Mouse (Mus musculus) Patski (cell line): Measurements from ENCODE around the gene Ehmt1. TPM values are rescaled to one million over a fixed set of nuclear protein-coding genes. Genes with fewer than 3 reads are reported as not detected.

Experiments used
- ATAC-seq: fragments of 100-300 bp; one replicate; pipeline ENCODE4 v1.8.0; 2021
- CTCF ChIA-PET: fragments of 350-600 bp; sonication (Branson Sonifier 250); formaldehyde crosslinking; loops from one replicate; lab custom pipeline; 2022; ENCODE audit warnings: inconsistent platforms; lab: Charles Lee
- POLR2A ChIA-PET: fragments of 350-600 bp; sonication (Branson Sonifier 250); formaldehyde crosslinking; loops from one replicate; lab custom pipeline; 2022; ENCODE audit warnings: antibody characterized with exemption, inconsistent platforms; lab: Charles Lee
- DNase-seq: peaks from one replicate; pipeline ENCODE4 v3.0.0-alpha.2; 2011; ENCODE audit warnings: low read depth, low spot score
- H3K27me3 ChIP-seq: fragments of 371-371 bp; one replicate; pipeline ENCODE4 v1.5.1; 2021
- CTCF ChIP-seq: fragments of 100-300 bp; IDR thresholded peaks from one replicate; pipeline ENCODE4 v1.5.1; 2021
- in situ Hi-C: fragments of 300-500 bp; cut with MboI; formaldehyde crosslinking; loops from 3 replicates; pipeline ENCODE4 v1.11.1; 2018; ENCODE audit warnings: low pct_unique_long_range_greater_than_20kb, mixed read lengths
- polyA plus RNA-seq: library from polyadenylated mRNA; unstranded; gene quantifications from one replicate; pipeline ENCODE4 v1.2.3, GENCODE M21; 2021

Ehmt1 gene
- polyA plus RNA-seq, 1 experiment from 2014 or later: 43.4 TPM

DNA sequence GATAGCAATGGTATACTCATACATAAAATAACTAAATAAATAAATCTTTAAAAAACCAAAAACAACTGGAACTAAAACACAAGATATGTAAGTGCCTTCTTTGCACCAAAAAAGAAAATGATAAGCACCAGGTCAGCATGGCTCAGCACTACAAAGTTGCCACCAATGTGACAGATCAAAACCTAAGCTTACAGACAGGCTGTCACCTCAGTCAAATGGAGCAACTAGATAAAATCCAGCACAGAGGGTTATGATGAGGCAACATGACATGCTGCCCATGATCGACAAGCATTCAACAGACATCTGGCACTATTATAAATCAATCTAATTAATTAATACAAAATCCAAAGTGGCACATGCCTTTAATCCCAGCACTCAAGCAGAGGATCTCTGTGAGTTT lies 25.2 kb downstream of the Ehmt1 start:
- no peak for ATAC-seq
- in situ Hi-C loops: no loop called here
- ChIA-PET POLR2A (no interaction called here), CTCF (no interaction called here)
- DNase-seq: no peak
- no peak for TF ChIP-seq CTCF
- no peaks in the 10 kb centered on the region for H3K27me3 ChIP-seq

- in situ Hi-C loops: no loop called here
- ATAC-seq (no peak), DNase-seq (no peak)
- ChIA-PET CTCF (no interaction called here), POLR2A (no interaction called here)
- H3K27me3 ChIP-seq: no peaks in the 10 kb centered on the region
- TF ChIP-seq CTCF: no peak
Measured at GRCm38 (mm10) chr2:24892318-24892717, 27.1 kb downstream of the Ehmt1 start.

DNA sequence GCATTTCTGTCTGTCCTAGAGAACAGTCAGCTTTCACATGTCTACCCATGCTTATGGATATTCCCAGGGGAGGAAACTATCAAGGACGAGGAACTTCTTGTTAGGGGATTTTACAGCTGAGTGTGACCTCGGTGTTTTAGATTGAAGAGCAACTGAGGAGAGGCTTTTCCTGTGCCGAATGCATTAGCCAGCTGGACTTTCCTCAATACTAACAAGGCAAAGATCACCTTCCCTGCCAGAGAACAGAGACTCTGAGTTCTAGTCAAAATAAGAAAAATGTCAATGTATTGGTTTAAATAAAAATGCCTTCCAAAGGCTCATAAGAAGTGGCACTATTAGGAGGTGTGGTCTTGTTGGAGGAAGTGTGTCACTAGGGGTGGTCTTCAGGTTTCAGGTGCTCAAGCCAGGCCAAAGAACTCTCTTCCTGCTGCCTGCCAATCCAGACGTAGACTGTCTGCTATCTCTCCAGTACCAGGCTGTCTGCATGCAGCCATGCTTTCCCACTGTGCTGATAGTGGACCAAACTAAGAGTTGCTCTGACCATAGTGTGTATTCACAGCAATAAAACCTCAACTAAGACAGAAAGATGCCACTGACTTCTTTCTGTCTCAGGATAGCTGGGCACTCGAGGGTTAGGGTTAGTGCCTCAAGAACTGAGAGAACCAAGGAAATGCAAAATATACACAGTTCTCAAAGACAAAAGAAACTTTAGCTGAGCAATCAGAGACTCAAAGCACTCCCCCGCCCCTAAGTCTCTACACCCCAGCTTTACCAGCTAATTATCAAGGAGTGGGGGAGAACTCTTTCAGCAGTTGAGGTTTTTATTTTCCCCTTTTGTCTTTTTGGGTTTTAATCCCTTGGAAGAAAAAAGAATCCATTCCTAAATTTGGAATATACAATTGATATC lies 28.6 kb downstream of the Ehmt1 start:
- no peak for DNase-seq
- ATAC-seq: no peak
- in situ Hi-C loops: no loop called here
- ChIA-PET CTCF (interaction anchor here (0.9 to 1.1 kb wide), 3 partner anchors 11 to 18 kb away, joined by 3 read pairs; no protein-coding TSS in a partner anchor), POLR2A (no interaction called here)
- H3K27me3 ChIP-seq: no peaks in the 10 kb centered on the region
- no peak for TF ChIP-seq CTCF

DNA sequence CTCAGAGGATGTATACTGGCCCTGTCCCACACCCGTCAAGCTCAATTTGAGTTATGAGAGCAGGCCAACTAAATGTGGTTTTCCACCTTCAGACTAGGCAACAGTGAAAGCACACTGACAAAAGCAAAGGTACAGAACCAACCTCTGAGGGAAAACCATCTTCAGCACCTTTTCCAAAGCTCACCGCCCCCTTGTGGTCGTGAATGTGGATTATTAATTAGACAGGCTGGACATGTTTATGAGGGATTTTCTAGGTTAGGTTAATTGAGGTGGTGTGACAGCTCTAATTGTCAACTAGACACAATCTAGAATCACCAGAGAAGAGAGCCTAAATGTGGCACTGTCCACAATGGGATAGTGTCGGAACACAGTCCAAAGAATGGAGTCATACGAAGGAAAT lies 30.5 kb downstream of the Ehmt1 start:
- POLR2A ChIA-PET: no interaction called here
- no peak for ATAC-seq
- H3K27me3 ChIP-seq: no peaks in the 10 kb centered on the region
- no peak for DNase-seq
- CTCF ChIA-PET: interaction anchor here (0.9 to 2.0 kb wide), 5 partner anchors 11 to 26 kb away, joined by 3 to 6 read pairs (median 4); no protein-coding TSS in a partner anchor
- TF ChIP-seq CTCF: peak; percentile 47
- in situ Hi-C loops: no loop called here

GRCm38 (mm10) chr2:24880686-24881085 lies 38.7 kb downstream of the Ehmt1 start:
- no peak for TF ChIP-seq CTCF
- H3K27me3 ChIP-seq: no peaks in the 10 kb centered on the region
- in situ Hi-C loops: no loop called here
- ATAC-seq: no peak
- no peak for DNase-seq
- ChIA-PET POLR2A (no interaction called here), CTCF (interaction anchor here (0.7 to 2.0 kb wide), 3 partner anchors 16 to 18 kb away, joined by 3 to 7 read pairs (median 6); no protein-coding TSS in a partner anchor)

GRCm38 (mm10) chr2:24870952-24871351 lies 48.5 kb downstream of the Ehmt1 start:
- in situ Hi-C loops: no loop called here
- CTCF ChIA-PET: no interaction called here
- ATAC-seq (no peak), DNase-seq (no peak)
- H3K27me3 ChIP-seq: no peaks in the 10 kb centered on the region
- POLR2A ChIA-PET: no interaction called here
- TF ChIP-seq CTCF: no peak

DNA sequence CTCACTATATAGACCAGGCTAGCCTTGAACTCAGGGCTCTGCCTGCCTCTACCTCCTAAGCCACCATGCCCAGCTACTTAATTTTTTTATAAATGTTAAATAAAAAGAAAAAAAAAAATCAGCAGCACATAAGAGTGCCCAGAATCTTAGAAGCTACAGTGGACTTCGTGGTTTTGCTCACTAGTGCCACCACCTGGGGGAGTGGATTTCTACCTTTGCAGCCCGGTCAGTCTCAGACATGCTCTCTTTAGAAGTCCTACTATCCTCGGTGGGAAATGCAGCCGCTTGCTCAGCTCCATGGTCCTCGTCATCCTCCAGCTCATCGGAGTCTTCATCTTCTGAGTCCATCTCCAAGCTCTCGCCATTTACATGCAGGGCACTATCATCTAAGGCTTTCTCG lies 56.4 kb downstream of the Ehmt1 start:
- CTCF ChIA-PET: interaction anchor here (0.9 to 1.8 kb wide), 6 partner anchors 8 to 26 kb away, joined by 3 to 9 read pairs (median 3); no protein-coding TSS in a partner anchor
- ATAC-seq (no peak), DNase-seq (no peak)
- TF ChIP-seq CTCF: peak; percentile 67
- H3K27me3 ChIP-seq: no peaks in the 10 kb centered on the region
- in situ Hi-C loops: no loop called here
- POLR2A ChIA-PET: no interaction called here

- TF ChIP-seq CTCF: peak; percentile 72
- DNase-seq (peak; percentile 13), ATAC-seq (no peak)
- no peaks in the 10 kb centered on the region for H3K27me3 ChIP-seq
- in situ Hi-C loops: no loop called here
- CTCF ChIA-PET: interaction anchor here (1.2 to 2.3 kb wide), 6 partner anchors 9 to 50 kb away, joined by 3 to 9 read pairs (median 4); no protein-coding TSS in a partner anchor
- POLR2A ChIA-PET: interaction anchor here (0.6 kb wide), 1 partner anchor 11 kb away, joined by 3 read pairs; no protein-coding TSS in a partner anchor
Measured at GRCm38 (mm10) chr2:24852408-24852807, 67.0 kb downstream of the Ehmt1 start.

DNA sequence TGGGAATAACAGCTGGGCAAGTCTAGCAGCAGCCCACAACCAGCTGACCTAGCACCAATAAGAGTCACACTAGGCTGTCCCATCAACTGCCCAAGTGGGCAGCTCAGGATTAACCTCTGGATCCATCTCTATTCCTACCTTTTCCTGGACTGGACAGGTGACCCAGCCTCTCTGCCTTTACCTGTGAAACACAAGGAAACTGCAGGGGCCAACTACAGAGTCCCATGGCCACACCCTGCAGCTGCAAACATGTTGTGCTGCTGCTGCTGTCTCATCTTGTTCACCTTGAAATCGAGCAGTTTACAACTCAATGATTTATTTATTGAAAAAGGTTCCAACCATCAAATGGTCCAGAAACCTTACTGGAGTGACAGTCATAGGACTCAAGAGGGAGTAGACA lies 72.9 kb downstream of the Ehmt1 start:
- in situ Hi-C loops: no loop called here
- DNase-seq (no peak), ATAC-seq (no peak)
- ChIA-PET CTCF (no interaction called here), POLR2A (no interaction called here)
- H3K27me3 ChIP-seq: no peaks in the 10 kb centered on the region
- no peak for TF ChIP-seq CTCF

DNA sequence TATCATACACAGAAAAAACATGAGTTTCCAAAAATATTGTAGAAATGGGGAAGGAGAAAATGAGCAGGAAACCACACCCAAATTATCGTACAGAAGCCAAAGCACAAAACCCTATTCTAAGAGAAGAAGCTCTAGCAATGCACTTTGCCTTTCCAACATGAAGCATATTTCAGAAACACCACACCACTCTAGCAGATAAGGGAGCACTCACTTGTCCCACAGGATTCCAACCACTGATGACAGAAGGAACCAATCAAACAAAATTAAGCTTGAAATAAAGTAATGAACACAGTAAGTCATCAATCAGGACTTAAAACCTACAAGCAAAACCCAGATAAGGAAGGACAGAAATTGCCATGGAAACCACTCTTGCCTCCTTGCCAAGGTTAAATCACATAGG lies 74.2 kb downstream of the Ehmt1 start:
- no peaks in the 10 kb centered on the region for H3K27me3 ChIP-seq
- CTCF ChIA-PET: no interaction called here
- TF ChIP-seq CTCF: no peak
- POLR2A ChIA-PET: no interaction called here
- ATAC-seq (no peak), DNase-seq (no peak)
- in situ Hi-C loops: no loop called here

DNA sequence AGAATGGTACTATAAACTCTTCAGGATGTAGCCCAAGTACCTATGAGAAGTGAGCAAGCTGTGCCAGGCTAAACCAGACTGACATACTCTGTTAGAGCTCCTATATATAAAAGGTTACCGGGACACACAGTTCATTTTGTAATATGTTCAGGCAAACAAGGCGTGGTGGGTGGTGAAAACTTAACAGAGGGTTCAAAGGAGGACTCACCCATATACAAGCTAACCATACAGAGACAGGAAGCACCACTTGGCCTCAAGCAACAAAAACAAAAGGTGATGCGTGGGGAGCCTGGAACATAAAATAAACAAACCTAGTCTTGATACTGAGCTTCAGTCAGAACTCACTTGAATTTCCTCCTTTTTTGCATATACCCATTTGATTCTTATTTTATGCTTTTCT lies 88.8 kb downstream of the Ehmt1 start:
- in situ Hi-C loops: no loop called here
- ChIA-PET CTCF (no interaction called here), POLR2A (interaction anchor here (1.1 kb wide), 1 partner anchor 18 kb away, joined by 3 read pairs; no protein-coding TSS in a partner anchor)
- no peaks in the 10 kb centered on the region for H3K27me3 ChIP-seq
- DNase-seq (no peak), ATAC-seq (no peak)
- TF ChIP-seq CTCF: no peak
